Comparison of ENCODE assay signal across 10 mouse cellular contexts in the genomic region with DNA sequence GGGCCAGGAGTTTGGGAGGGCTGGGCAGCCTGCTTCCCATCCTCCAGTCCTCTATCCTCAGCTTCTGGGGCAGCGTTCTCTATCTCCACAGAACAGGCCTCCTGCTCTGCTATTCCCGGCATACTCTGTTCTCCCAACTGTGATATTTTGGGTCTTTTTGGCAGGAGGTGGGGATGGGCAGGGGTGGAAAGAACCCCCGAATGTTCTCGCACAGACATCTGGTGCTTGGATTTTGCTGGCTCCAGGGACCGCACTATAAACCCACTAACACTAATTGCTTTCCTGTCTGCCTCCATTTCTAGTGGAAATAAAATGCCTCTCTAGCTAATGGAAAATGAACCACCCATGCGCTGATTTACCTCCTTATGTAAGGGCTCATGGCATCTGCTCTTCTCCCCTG. TPM values are rescaled to one million over a fixed set of nuclear protein-coding genes. Genes with fewer than 3 reads are reported as not detected.
DNase-seq lines count a peak whose midpoint lies in the region; ATAC-seq lines count a peak whose summit lies in the region.
"Had no signal": no experiment of that assay in that cellular context is flagged by ENCODE, and none has a peak within 500 bp of the region (broad histone marks: within the 10 kb centered on the region; RNA-seq: fewer than 3 reads in every experiment).

No protein-coding gene starts in this region.

- no peak overlapping the region for H3K27ac ChIP-seq in liver, embryonic 11.5 days (ENCODE audit: low read depth, low read length)
- H3K27ac ChIP-seq in neural tube, embryonic 15.5 days (replicated peaks), result peak overlapping the region; percentile 88

- no peaks in the 10 kb centered on the region for H3K27me3 ChIP-seq in liver, embryonic 11.5 days (replicated peaks; ENCODE audit: control insufficient read depth, insufficient read depth, low read length)
- no peaks in the 10 kb centered on the region for H3K27me3 ChIP-seq in neural tube, embryonic 15.5 days (replicated peaks)
- H3K27me3 ChIP-seq: Patski had no signal

- DNase-seq in liver, embryonic 11.5 days (ENCODE audit: low spot score), result no peak
- no peak for DNase-seq in liver
- DNase-seq in layer of hippocampus, postnatal 25 days (ENCODE audit: extremely low spot score in 1 of 2, low spot score in 1 of 2), result peak; percentile 54 to 60
- DNase-seq in Muller cell, postnatal 12 days (ENCODE audit: inconsistent ontology term), result no peak
- no peak for DNase-seq in spleen, postnatal 14 days (ENCODE audit: low spot score in 2 of 2)

- 65% methylated on average over 6 of the region's 6 CpGs for WGBS in liver, embryonic 11.5 days
- WGBS in neural tube, embryonic 15.5 days, result 48% methylated on average over 6 of the region's 6 CpGs

- peaks cover 53% of the 10 kb centered on the region for H3K4me1 ChIP-seq in liver, embryonic 11.5 days (replicated peaks; ENCODE audit: control insufficient read depth, insufficient read depth, low read length)
- H3K4me1 ChIP-seq in neural tube, embryonic 15.5 days, result peaks cover 39% of the 10 kb centered on the region

- H3K4me3 ChIP-seq in liver, embryonic 11.5 days (ENCODE audit: low read depth, low read length), result no peak overlapping the region
- H3K4me3 ChIP-seq in neural tube, embryonic 15.5 days (replicated peaks), result no peak overlapping the region
- H3K4me3 ChIP-seq: erythroblast, embryonic 14.5 days had no signal

- no peaks in the 10 kb centered on the region for H3K9me3 ChIP-seq in liver, embryonic 11.5 days (ENCODE audit: control insufficient read depth, low read length)
- no peaks in the 10 kb centered on the region for H3K9me3 ChIP-seq in neural tube, embryonic 15.5 days (replicated peaks)

- H3K4me2 ChIP-seq in liver, embryonic 11.5 days, result peak overlapping the region; percentile 30
- H3K4me2 ChIP-seq in neural tube, embryonic 15.5 days, result no peak overlapping the region

- H3K36me3 ChIP-seq in liver, embryonic 11.5 days (ENCODE audit: control insufficient read depth, insufficient read depth, low read length), result no peaks in the 10 kb centered on the region
- no peaks in the 10 kb centered on the region for H3K36me3 ChIP-seq in neural tube, embryonic 15.5 days

- H3K9ac ChIP-seq in liver, embryonic 11.5 days (ENCODE audit: low read depth, low read length), result no peak overlapping the region
- H3K9ac ChIP-seq in neural tube, embryonic 15.5 days (replicated peaks), result no peak overlapping the region

- ATAC-seq in liver, embryonic 11.5 days (replicated peaks; ENCODE audit: low FRiP score), result 0 out of 2 replicates have a peak, but pooled peaks have one; percentile 14
- peak; percentile 82 for ATAC-seq in frontal cortex, adult (ENCODE audit: low TSS enrichment)
- ATAC-seq in neural tube, embryonic 15.5 days (ENCODE audit: low FRiP score), result peak; percentile 39; the same call in 1 of the 2 replicates
- ATAC-seq in megakaryocyte-erythroid progenitor cell, adult 5-6 weeks (replicated peaks; ENCODE audit: low FRiP score, low TSS enrichment, poor library complexity, severe bottlenecking), result no peak
- ATAC-seq: Patski had no signal

RNA-seq across cellular contexts. Expression of gene Tbc1d7, which starts 58.9 kb away (rescaled TPM):
- 28.9 and 34.8 TPM in 2 replicates for polyA plus RNA-seq in liver, embryonic 11.5 days (2014; fragmentation: Nextera tagmentation; extraction: Ambion mirVana)
- 10 to 100 TPM; 32.9 to 38.8 TPM for total RNA-seq in layer of hippocampus, postnatal 25 days (2021)
- 77.4 and 80.3 TPM in 2 replicates for polyA plus RNA-seq in neural tube, embryonic 15.5 days (2015; fragmentation: Nextera tagmentation; extraction: Ambion mirVana)
- 10.7 and 21.3 TPM in 2 replicates for total RNA-seq in megakaryocyte-erythroid progenitor cell, adult 5-6 weeks (2014; fragmentation: Nextera tagmentation)
- total RNA-seq in megakaryocyte-erythroid progenitor cell, adult 5-6 weeks (2017), result 5.1 and 7.7 TPM in 2 replicates

Comparison
In these comparisons a context has a peak if more than half of its experiments do, and no peak if none do; other contexts are left out.
1. DNase-seq: peak in layer of hippocampus, postnatal 25 days (2 of 2); none in liver, embryonic 11.5 days (single experiment), liver (single experiment), Muller cell, postnatal 12 days (single experiment) and spleen, postnatal 14 days (0 of 2).